Mouse (Mus musculus) bone marrow, adult 2 months (tissue): ENCODE results near the gene Srgap2. TPM values are rescaled to one million over a fixed set of nuclear protein-coding genes. Genes with fewer than 3 reads are reported as not detected.

Experiments used
- H3K27ac ChIP-seq: fragments of 200-500 bp; 2 replicates; pipeline ENCODE4 v1.5.1; 2012; ENCODE audit warnings: low read depth, mild to moderate bottlenecking, control low read depth, inconsistent platforms, low read length; ENCODE audit not compliant: control insufficient read depth, poor library complexity, insufficient read depth
- H3K4me1 ChIP-seq: fragments of 200-500 bp; 2 replicates; pipeline ENCODE4 v1.6.1; 2011; ENCODE audit warnings: low read length; ENCODE audit not compliant: control insufficient read depth, insufficient read depth
- H3K4me3 ChIP-seq: fragments of 200-500 bp; replicated peaks from 2 replicates; pipeline ENCODE3; 2011; ENCODE audit warnings: mild to moderate bottlenecking, low read depth, low read length, control low read depth; ENCODE audit not compliant: control insufficient read depth
- CTCF ChIP-seq: fragments of 200-500 bp; IDR thresholded peaks from 2 replicates; pipeline ENCODE4 v1.5.1; 2011; ENCODE audit warnings: low read length, control low read depth; ENCODE audit not compliant: control insufficient read depth, insufficient read depth
- POLR2A ChIP-seq: fragments of 200-500 bp; IDR thresholded peaks from 2 replicates; pipeline ENCODE4 v1.6.1; 2011; ENCODE audit warnings: low read depth, mild to moderate bottlenecking, control low read depth, low read length, borderline replicate concordance; ENCODE audit not compliant: control insufficient read depth
- WGBS: fragments of 180-500 bp; shearing (Covaris S2); methylation state at CpG from one replicate; pipeline ENCODE4 v1.1.7; 2018; 5-methylcytosine and 5-hydroxymethylcytosine counted together
- polyA plus RNA-seq: library from polyadenylated mRNA; stranded (reverse); fragments of >200 nt; gene quantifications from 2 replicates; pipeline ENCODE4 v1.2.4, GENCODE M21; 2011; ENCODE audit warnings: low replicate concordance; ENCODE audit not compliant: missing spikeins, insufficient read depth, insufficient read length

Gene Srgap2
- polyA plus RNA-seq, 1 experiment: 27.2 TPM

DNA sequence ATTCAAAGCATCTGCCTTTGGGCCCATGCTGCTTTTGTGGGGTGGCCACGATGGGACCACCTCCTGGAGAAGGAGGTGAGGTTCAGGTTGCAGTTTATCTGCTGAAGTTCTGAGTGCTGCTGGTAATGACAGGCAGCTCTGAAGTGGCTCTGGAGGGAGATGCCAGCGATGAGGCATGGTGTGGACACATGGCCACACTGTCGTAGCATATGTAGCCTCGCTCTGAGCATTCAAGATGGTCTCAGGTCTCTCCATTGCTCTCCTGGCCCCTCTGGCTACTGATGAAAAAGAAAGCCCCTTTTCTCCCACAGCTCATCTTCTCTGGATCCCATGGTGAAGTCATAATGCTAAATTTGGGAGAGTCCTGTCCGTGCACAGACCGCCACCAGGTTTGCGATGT lies 230.4 kb downstream of the Srgap2 start:
- TF ChIP-seq POLR2A (no peak), CTCF (no peak)
- WGBS: 94% methylated on average over 7 of the region's 7 CpGs
- H3K4me3 ChIP-seq: no peak overlapping the region
- no peaks in the 10 kb centered on the region for H3K4me1 ChIP-seq
- no peak overlapping the region for H3K27ac ChIP-seq

DNA sequence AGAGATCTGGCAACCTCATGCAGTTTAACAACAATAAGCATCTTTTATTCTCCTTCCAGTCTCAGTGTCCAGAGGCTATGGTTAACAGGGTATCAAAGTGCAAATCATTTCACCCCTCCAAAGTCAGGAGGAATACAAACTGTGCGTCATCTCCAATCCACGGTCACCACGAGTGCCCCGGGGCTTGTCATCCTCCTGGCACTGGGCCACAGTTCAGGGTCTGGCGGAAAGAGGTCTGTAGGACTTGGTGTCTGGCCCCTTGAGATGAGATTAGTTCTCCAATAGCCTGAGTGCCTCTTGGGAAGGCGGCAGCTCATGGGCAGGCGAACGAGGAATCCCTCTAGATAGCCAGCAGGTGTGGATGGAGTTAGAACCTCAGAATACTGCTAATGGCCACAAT lies 232.0 kb downstream of the Srgap2 start:
- H3K4me3 ChIP-seq: no peak overlapping the region
- H3K4me1 ChIP-seq: no peaks in the 10 kb centered on the region
- no peak for TF ChIP-seq POLR2A
- TF ChIP-seq CTCF: no peak
- no peak overlapping the region for H3K27ac ChIP-seq
- WGBS: 80% methylated on average over 8 of the region's 8 CpGs

DNA sequence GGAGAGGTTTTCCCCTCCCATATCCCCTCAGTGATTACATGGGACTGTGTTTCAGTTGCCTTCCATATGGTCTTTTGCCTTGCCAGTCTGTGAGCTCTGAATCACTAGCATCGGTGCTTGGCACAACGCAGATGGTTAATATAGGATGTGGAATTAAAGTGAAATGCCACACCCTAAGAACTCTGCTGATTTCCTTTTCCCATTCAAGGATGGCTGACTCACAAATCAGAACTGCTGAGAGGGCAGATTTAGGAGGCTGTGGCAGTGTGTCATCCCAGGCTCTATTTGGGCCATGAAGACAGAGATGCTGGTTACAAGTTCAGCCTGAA lies 233.3 kb downstream of the Srgap2 start:
- TF ChIP-seq CTCF (no peak), POLR2A (no peak)
- WGBS: 77% methylated on average over 2 of the region's 2 CpGs
- H3K4me3 ChIP-seq: no peak overlapping the region
- H3K4me1 ChIP-seq: no peaks in the 10 kb centered on the region
- H3K27ac ChIP-seq: no peak overlapping the region

DNA sequence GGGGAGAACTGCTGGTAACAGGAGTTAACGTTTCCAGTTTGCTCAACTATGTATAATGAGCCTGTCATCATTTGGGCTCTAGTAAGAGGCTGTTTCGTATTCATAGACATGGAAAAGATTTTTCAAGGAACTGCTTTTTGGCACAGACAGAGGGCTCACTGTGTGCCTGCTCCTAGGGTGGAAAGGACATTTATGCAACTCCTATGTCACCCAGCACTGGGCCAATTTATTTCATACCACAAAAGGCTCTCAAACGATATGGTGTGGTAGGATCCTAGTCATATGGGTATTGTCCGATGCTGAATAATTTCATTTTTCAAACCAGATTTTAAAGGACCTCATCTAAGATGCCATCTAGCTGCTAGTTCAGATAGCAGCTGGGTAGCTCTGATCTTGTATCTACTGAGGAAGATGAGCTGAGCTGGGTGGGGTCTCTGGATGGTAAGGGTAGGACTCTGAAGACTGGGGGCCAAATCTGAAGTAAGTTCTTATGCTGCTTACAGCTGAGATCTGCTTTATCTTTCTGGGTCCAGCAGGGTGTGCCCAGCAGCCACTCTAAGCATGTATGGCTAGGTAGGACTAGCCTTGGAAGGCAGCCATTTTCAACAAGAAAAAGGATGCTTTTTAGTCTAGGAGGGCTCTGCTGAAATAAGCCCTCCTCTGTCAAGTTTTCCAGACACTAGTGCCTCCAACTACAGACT lies 233.8 kb downstream of the Srgap2 start:
- TF ChIP-seq POLR2A (no peak), CTCF (no peak)
- no peak overlapping the region for H3K4me3 ChIP-seq
- H3K27ac ChIP-seq: no peak overlapping the region
- no peaks in the 10 kb centered on the region for H3K4me1 ChIP-seq
- WGBS: 84% methylated on average over 4 of the region's 4 CpGs

DNA sequence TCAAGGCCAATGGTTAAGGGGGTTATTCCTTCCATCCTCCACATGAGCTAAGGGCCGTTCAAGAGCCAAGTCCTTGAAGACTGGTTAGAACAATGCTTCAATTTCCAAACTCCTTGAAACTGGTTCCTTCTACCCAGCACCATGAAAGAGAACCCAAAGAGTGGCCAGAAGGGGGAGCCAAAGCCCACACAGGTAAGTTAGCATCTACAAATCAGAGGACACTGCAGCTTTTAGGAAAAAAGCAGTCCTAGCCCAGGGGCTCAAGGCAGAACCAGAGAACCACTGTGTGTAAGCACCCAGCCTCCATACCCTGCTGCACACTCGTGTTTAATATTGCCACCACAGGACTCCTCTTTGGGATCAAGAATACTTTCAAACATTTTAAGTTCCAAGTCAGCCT lies 236.5 kb downstream of the Srgap2 start:
- WGBS: 36% methylated on average over 2 of the region's 2 CpGs
- Histone ChIP-seq H3K4me3 (no peak overlapping the region), H3K27ac (no peak overlapping the region), H3K4me1 (peaks cover 3% of the 10 kb centered on the region)
- no peak for TF ChIP-seq POLR2A
- peak; percentile 50 for TF ChIP-seq CTCF

DNA sequence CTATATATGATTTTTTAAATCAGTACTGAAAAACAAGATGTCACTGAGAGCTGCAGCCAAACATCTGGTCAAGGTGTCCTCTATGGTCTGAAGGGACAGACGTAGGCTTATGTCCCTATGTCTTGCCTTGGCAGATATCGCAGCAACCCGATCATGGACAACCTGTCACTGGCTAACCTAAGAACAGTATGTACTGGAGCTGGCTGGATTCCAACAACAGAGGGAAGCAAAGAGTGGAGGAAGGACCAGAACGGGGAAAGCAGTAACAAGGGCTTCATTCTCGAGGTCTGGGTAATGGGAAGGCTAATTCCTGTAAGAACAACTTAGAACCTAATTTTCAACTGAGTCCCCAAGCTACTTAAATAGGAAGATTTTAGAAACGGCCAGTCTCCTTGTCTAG lies 238.2 kb downstream of the Srgap2 start:
- H3K4me3 ChIP-seq: no peak overlapping the region
- TF ChIP-seq POLR2A (no peak), CTCF (no peak)
- no peak overlapping the region for H3K27ac ChIP-seq
- H3K4me1 ChIP-seq: peaks cover 6% of the 10 kb centered on the region
- WGBS: 73% methylated on average over 6 of the region's 6 CpGs

DNA sequence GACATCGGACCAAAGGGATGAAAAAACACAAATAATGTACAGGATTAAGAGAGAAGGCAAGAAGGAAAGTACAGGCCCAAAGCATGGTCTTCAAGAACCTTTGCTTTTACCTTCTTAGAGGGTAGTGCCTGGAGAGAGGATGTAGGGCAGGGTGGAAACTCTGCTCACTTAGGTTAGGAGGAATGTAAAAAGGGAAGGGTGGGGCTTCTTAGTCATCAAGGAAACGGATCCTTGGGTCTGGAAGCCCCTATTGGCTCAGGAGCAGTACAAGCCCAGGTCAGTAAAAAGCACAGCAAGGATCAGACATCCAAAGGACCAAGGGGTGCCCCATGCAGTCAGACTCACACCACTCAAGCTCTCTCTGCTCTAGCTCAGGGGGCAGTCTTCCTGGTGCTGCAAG lies 239.9 kb downstream of the Srgap2 start:
- no peak for TF ChIP-seq POLR2A
- TF ChIP-seq CTCF: no peak
- no peak overlapping the region for H3K4me3 ChIP-seq
- H3K4me1 ChIP-seq: peaks cover 6% of the 10 kb centered on the region
- WGBS: 39% methylated on average over 2 of the region's 2 CpGs
- H3K27ac ChIP-seq: 0 out of 2 replicates have a peak overlapping the region, but pooled peaks have one; percentile 23

DNA sequence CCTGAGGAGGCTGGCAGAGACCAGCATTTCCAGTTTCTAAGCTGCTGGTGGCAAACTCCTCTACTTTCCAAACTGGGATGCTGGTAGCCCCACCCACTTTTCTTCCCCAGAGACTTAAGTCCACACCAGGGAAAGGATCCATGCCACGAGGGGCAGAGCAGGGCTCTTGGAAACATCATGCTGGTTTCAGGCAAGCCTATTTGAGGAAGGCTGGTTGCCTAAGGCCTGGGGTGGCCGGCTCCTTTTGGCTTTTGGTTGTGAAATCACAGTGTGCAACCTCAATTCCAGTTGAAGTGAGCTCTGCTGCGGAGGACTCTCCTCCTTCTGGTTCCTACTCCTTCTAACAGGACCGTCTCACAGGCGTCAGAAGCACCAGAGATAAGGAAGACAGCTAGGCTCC lies 240.3 kb downstream of the Srgap2 start:
- Histone ChIP-seq H3K4me1 (peaks cover 6% of the 10 kb centered on the region), H3K27ac (no peak overlapping the region; the same call in 1 of the 2 replicates), H3K4me3 (no peak overlapping the region)
- 30% methylated on average over 5 of the region's 5 CpGs for WGBS
- TF ChIP-seq POLR2A: no peak
- TF ChIP-seq CTCF: no peak

DNA sequence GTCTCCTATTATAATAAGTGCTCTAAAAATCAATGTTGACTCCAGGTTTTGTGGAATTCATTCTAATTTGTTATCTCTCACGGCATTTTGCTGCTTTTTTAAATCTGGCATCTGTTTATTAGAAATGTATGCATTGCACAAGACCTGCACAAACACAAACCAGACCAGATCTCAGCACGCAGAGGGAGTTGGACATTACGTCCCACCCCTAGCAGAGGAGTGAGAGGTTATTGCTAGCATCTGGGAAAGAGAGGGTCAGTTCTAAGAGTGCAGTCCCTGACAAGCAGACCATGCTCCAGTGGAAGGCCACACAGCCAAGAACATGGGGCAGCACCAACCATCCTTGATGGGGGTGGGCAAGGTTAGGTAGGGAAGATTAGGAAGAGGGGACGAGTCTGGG lies 242.5 kb downstream of the Srgap2 start:
- 81% methylated on average over 4 of the region's 4 CpGs for WGBS
- no peak for TF ChIP-seq CTCF
- TF ChIP-seq POLR2A: no peak
- Histone ChIP-seq H3K4me1 (peaks cover 6% of the 10 kb centered on the region), H3K4me3 (no peak overlapping the region), H3K27ac (no peak overlapping the region)
